Mouse (Mus musculus) spleen, adult 2 months (tissue): ENCODE data around the gene Tor1b.

ENCODE experiments used
- CTCF ChIP-seq: fragments of 200-500 bp; IDR thresholded peaks from 2 replicates; pipeline ENCODE4 v1.5.1; 2011; ENCODE audit warnings: mild to moderate bottlenecking, inconsistent platforms; ENCODE audit not compliant: insufficient read depth, insufficient read length, insufficient replicate concordance; ENCODE audit errors: extremely low read depth
- POLR2A ChIP-seq: fragments of 200-500 bp; IDR thresholded peaks from 2 replicates; pipeline ENCODE4 v1.6.1; 2011; ENCODE audit warnings: low read depth, low read length, inconsistent platforms

- TF ChIP-seq POLR2A (no peak), CTCF (no peak)
These were observed 33.9 kb upstream of the Tor1b start for GRCm38 (mm10) chr2:30918780-30919329.
